ENCODE assay signal across 13 mouse cellular contexts in the genomic region with DNA sequence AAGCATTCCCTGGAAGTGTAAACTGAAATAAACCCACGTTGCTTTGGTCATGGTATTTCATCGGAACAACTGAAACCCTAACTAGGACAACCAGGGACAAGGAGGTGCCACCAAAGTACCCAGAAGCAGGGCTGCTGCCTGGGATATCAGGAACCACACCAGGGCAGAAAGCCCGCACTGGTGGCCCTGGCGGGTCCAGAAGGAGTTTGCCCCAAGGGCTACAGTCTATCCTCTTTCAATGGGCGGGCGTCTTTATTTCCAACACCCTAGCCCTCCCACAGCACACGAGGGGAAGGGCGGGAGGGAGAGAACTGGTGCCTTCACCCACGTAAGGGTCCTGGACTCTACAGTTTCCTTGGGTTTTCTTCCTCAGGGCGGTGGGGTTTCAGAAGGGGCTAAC. TPM values are rescaled to one million over a fixed set of nuclear protein-coding genes. Genes with fewer than 3 reads are reported as not detected.
DNase-seq lines count a peak whose midpoint lies in the region; ATAC-seq and TF ChIP-seq lines count a peak whose summit lies in the region.
"Had no signal": no experiment of that assay in that cellular context is flagged by ENCODE, and none has a peak within 500 bp of the region (broad histone marks: within the 10 kb centered on the region; RNA-seq: fewer than 3 reads in every experiment).

No protein-coding gene starts in this region.

- H3K27me3 ChIP-seq in heart, embryonic 15.5 days = no peaks in the 10 kb centered on the region
- H3K27me3 ChIP-seq in lung, embryonic 16.5 days (ENCODE audit: control insufficient read depth, insufficient read depth, low read depth, low read length) = no peaks in the 10 kb centered on the region
- no peaks in the 10 kb centered on the region for H3K27me3 ChIP-seq in intestine, embryonic 14.5 days (replicated peaks; ENCODE audit: control insufficient read depth, insufficient read depth, low read length)
- no peaks in the 10 kb centered on the region for H3K27me3 ChIP-seq in myocyte (ENCODE audit: control insufficient read depth, insufficient read depth, insufficient read length)
- H3K27me3 ChIP-seq: CH12.LX; liver, embryonic 13.5 days had no signal

- peaks cover 39% of the 10 kb centered on the region for H3K4me1 ChIP-seq in heart, embryonic 15.5 days (replicated peaks)
- peaks cover 13% of the 10 kb centered on the region for H3K4me1 ChIP-seq in lung, embryonic 16.5 days (replicated peaks; ENCODE audit: control insufficient read depth, insufficient read depth, low read length)
- peaks cover 23% of the 10 kb centered on the region for H3K4me1 ChIP-seq in intestine, embryonic 14.5 days (replicated peaks; ENCODE audit: control insufficient read depth, insufficient read depth, low read length)

- DNase-seq in heart, postnatal 10 days = no peak
- DNase-seq in lung, adult 18-20 months = no peak
- DNase-seq in intestine, embryonic 14.5 days (ENCODE audit: low spot score) = no peak
- no peak for DNase-seq in right cerebral cortex, postnatal 25 days
- DNase-seq in adrenal gland, adult 8-10 months = no peak
- DNase-seq: cerebellum, adult 8-10 months; layer of hippocampus, postnatal 36 days; liver, embryonic 13.5 days had no signal

- no peak overlapping the region for H3K9ac ChIP-seq in heart, embryonic 15.5 days
- H3K9ac ChIP-seq in lung, embryonic 16.5 days (ENCODE audit: low read length) = no peak overlapping the region
- H3K9ac ChIP-seq in intestine, embryonic 14.5 days (ENCODE audit: low read length) = no peak overlapping the region
- H3K9ac ChIP-seq: liver, embryonic 13.5 days had no signal

- peaks cover 5% of the 10 kb centered on the region; the same call in 1 of the 2 replicates for H3K36me3 ChIP-seq in heart, embryonic 15.5 days
- no peaks in the 10 kb centered on the region for H3K36me3 ChIP-seq in lung, embryonic 16.5 days (ENCODE audit: control insufficient read depth, insufficient read depth, low read length)
- 0 out of 2 replicates have a peak, but pooled peaks cover 4% of the 10 kb centered on the region for H3K36me3 ChIP-seq in intestine, embryonic 14.5 days (ENCODE audit: control insufficient read depth, insufficient read depth, low read length)
- H3K36me3 ChIP-seq in myocyte (ENCODE audit: control insufficient read depth, insufficient read depth) = no peaks in the 10 kb centered on the region

- H3K9me3 ChIP-seq in heart, embryonic 15.5 days (replicated peaks) = no peaks in the 10 kb centered on the region
- H3K9me3 ChIP-seq in lung, embryonic 16.5 days (ENCODE audit: control insufficient read depth, low read length) = no peaks in the 10 kb centered on the region
- no peaks in the 10 kb centered on the region for H3K9me3 ChIP-seq in intestine, embryonic 14.5 days (ENCODE audit: control insufficient read depth, low read length)
- H3K9me3 ChIP-seq: liver, embryonic 13.5 days had no signal

- H3K4me3 ChIP-seq in heart, embryonic 15.5 days = no peak overlapping the region
- no peak overlapping the region for H3K4me3 ChIP-seq in lung, embryonic 16.5 days (ENCODE audit: low read length)
- no peak overlapping the region for H3K4me3 ChIP-seq in intestine, embryonic 14.5 days (ENCODE audit: low read depth, low read length)
- no peak overlapping the region for H3K4me3 ChIP-seq in myocyte
- H3K4me3 ChIP-seq: liver, embryonic 13.5 days had no signal

- WGBS in heart, embryonic 15.5 days = 70% methylated on average over 10 of the region's 10 CpGs
- 73% methylated on average over 10 of the region's 10 CpGs for WGBS in lung, embryonic 16.5 days
- 73% methylated on average over 10 of the region's 10 CpGs for WGBS in intestine, embryonic 14.5 days

- no peak overlapping the region for H3K4me2 ChIP-seq in heart, embryonic 15.5 days
- H3K4me2 ChIP-seq in lung, embryonic 16.5 days (ENCODE audit: low read depth, low read length) = no peak overlapping the region
- no peak overlapping the region for H3K4me2 ChIP-seq in intestine, embryonic 14.5 days (ENCODE audit: low read length)
- H3K4me2 ChIP-seq in myocyte (ENCODE audit: low read depth) = peak overlapping the region; percentile 26
- H3K4me2 ChIP-seq: liver, embryonic 13.5 days had no signal

- H3K79me2 ChIP-seq in myocyte (ENCODE audit: control insufficient read depth, insufficient read depth) = peaks cover 100% of the 10 kb centered on the region

- peak overlapping the region; percentile 41; the same call in 1 of the 2 replicates for H3K27ac ChIP-seq in heart, embryonic 15.5 days
- H3K27ac ChIP-seq in lung, embryonic 16.5 days (ENCODE audit: low read length) = peak overlapping the region; percentile 28; the same call in 1 of the 2 replicates
- 0 out of 2 replicates have a peak overlapping the region, but pooled peaks have one; percentile 12 for H3K27ac ChIP-seq in intestine, embryonic 14.5 days (ENCODE audit: low read depth)

- ATAC-seq in heart, embryonic 15.5 days (replicated peaks; ENCODE audit: insufficient number of reproducible peaks, insufficient read depth, low FRiP score, low read depth) = no peak
- no peak for ATAC-seq in lung, embryonic 16.5 days (ENCODE audit: low read depth)
- ATAC-seq in intestine, embryonic 14.5 days (replicated peaks; ENCODE audit: low FRiP score, low TSS enrichment, low read depth) = no peak

- intact Hi-C loops in heart, postnatal 10 days (cut with DNase I) = loop anchor here (5.0 kb wide), 1 partner anchor 66 kb away; no protein-coding TSS in a partner anchor

- no peak overlapping the region for H3ac ChIP-seq in myocyte (ENCODE audit: control insufficient read depth, insufficient read length)

- TF ChIP-seq POLR2A in myocyte (IDR thresholded peaks at IDR 0.05; ENCODE audit: insufficient read length, low read depth) = no peak

TF ChIP-seq in myocyte, 11 proteins besides CTCF, POLR2A, EP300 and RAD21:
- TF ChIP-seq USF1 (IDR thresholded peaks at IDR 0.05; ENCODE audit: low read depth) (no peak), E2F4 (IDR thresholded peaks at IDR 0.05; ENCODE audit: insufficient read depth) (no peak), SRF (IDR thresholded peaks at IDR 0.05; ENCODE audit: control insufficient read depth, insufficient read length, low read depth) (no peak), CEBPB (IDR thresholded peaks at IDR 0.05; ENCODE audit: insufficient read depth, poor library complexity, severe bottlenecking) (no peak), TCF3 (IDR thresholded peaks at IDR 0.05; ENCODE audit: insufficient read length, low read depth) (no peak), MYOD1 (IDR thresholded peaks at IDR 0.05; ENCODE audit: control insufficient read depth in 1 of 3, insufficient read length in 2 of 3, low read depth in 2 of 3) (no peak), MYOG (IDR thresholded peaks at IDR 0.05; ENCODE audit: control insufficient read depth in 1 of 3, insufficient read depth in 1 of 3, insufficient read length in 2 of 3, low read depth in 2 of 3) (no peak), REST (IDR thresholded peaks at IDR 0.05; ENCODE audit: insufficient read depth, insufficient read length) (no peak), MAX (IDR thresholded peaks at IDR 0.05; ENCODE audit: low read depth) (no peak), POLR2AphosphoS2 (IDR thresholded peaks at IDR 0.05; ENCODE audit: insufficient read length, low read depth) (no peak), TCF12 (IDR thresholded peaks at IDR 0.05; ENCODE audit: insufficient read depth, poor library complexity, severe bottlenecking) (no peak)

RNA-seq across cellular contexts. Expression of a gene that starts 10.1 kb away (rescaled TPM):
- polyA plus RNA-seq in heart, embryonic 15.5 days (2015; fragmentation: Nextera tagmentation; extraction: Ambion mirVana) = 27.2 and 35.6 TPM in 2 replicates
- 10 to 100 TPM; 53.6 to 60.2 TPM for total RNA-seq in heart, postnatal 10 days (2021)
- 30.9 and 33.8 TPM in 2 replicates for polyA plus RNA-seq in lung, embryonic 16.5 days (2015; fragmentation: Nextera tagmentation; extraction: Ambion mirVana)
- 40.8 and 42.5 TPM in 2 replicates for polyA plus RNA-seq in intestine, embryonic 14.5 days (2014; fragmentation: Nextera tagmentation; extraction: Ambion mirVana)
- polyA plus RNA-seq in myocyte (2012; fragmentation: generic; extraction: Trizol) = 57.4 TPM
- total RNA-seq in adrenal gland, adult 8-10 months (2022) = 100 to 1,000 TPM in 1 of 4 experiments, 10 to 100 TPM in 3; 77.8 to 102 (median 91.0) TPM

RNA-seq across cellular contexts. Expression of a gene that starts 38.4 kb away (rescaled TPM):
- 7.8 and 13.6 TPM in 2 replicates for polyA plus RNA-seq in heart, embryonic 15.5 days (2015; fragmentation: Nextera tagmentation; extraction: Ambion mirVana)
- total RNA-seq in heart, postnatal 10 days (2021) = 10 to 100 TPM; 35.2 to 76.0 TPM
- 2.0 and 3.4 TPM in 2 replicates for polyA plus RNA-seq in lung, embryonic 16.5 days (2015; fragmentation: Nextera tagmentation; extraction: Ambion mirVana)
- 0.63 and 1.5 TPM in 2 replicates for polyA plus RNA-seq in intestine, embryonic 14.5 days (2014; fragmentation: Nextera tagmentation; extraction: Ambion mirVana)
- not detected for polyA plus RNA-seq in myocyte (2012; fragmentation: generic; extraction: Trizol)
- 10 to 100 TPM in 1 of 4 experiments, 1 to 10 TPM in 3; 3.0 to 12.9 (median 7.2) TPM for total RNA-seq in adrenal gland, adult 8-10 months (2022)
- total RNA-seq: CH12.LX; layer of hippocampus, postnatal 36 days; megakaryocyte-erythroid progenitor cell, adult 5-6 weeks had no signal
- polyA plus RNA-seq: liver, embryonic 13.5 days had no signal
